Mouse (Mus musculus) G1E (cell line): ENCODE results near the gene Bbs9.

Source experiments
- CTCF ChIP-seq: IDR thresholded peaks from 2 replicates; pipeline ENCODE4 v1.5.1; 2012; ENCODE audit warnings: low read depth, low read length, inconsistent platforms, mixed read lengths
- GATA1 ChIP-seq: IDR thresholded peaks from 2 replicates; pipeline ENCODE4 v1.6.1; 2012; ENCODE audit warnings: borderline replicate concordance, low read length, inconsistent platforms, mixed read lengths

GRCm38 (mm10) chr9:22541130-22541529, 65.6 kb downstream of the Bbs9 start:
- TF ChIP-seq CTCF (no peak), GATA1 (no peak)
